Mouse (Mus musculus) thymus, adult 2 months (tissue): ENCODE results near the gene Nos1ap. TPM values are rescaled to one million over a fixed set of nuclear protein-coding genes. Genes with fewer than 3 reads are reported as not detected.

Experiments used
- DNase-seq: peaks from one replicate; pipeline ENCODE4 v3.0.0; 2021
- H3K27ac ChIP-seq: fragments of 200-500 bp; 2 replicates; pipeline ENCODE4 v1.5.1; 2012; ENCODE audit warnings: low read length, control low read depth; ENCODE audit not compliant: control insufficient read depth, insufficient read depth
- H3K27me3 ChIP-seq: fragments of 200-500 bp; 2 replicates; pipeline ENCODE4 v1.6.1; 2012; ENCODE audit warnings: mild to moderate bottlenecking, low read length, moderate library complexity, mixed read lengths; ENCODE audit not compliant: control insufficient read depth, insufficient read depth
- H3K36me3 ChIP-seq: fragments of 200-500 bp; 2 replicates; pipeline ENCODE4 v1.6.1; 2012; ENCODE audit warnings: mild to moderate bottlenecking, low read length, moderate library complexity; ENCODE audit not compliant: control insufficient read depth, insufficient read depth
- H3K4me1 ChIP-seq: fragments of 200-500 bp; replicated peaks from 2 replicates; pipeline ENCODE4 v1.6.1; 2012; ENCODE audit warnings: low read length; ENCODE audit not compliant: control insufficient read depth, insufficient read depth
- H3K4me3 ChIP-seq: fragments of 200-500 bp; 2 replicates; pipeline ENCODE4 v1.5.1; 2012; ENCODE audit warnings: mild to moderate bottlenecking, low read length, control low read depth, moderate library complexity; ENCODE audit not compliant: control insufficient read depth, insufficient read depth
- CTCF ChIP-seq: fragments of 200-500 bp; IDR thresholded peaks from 2 replicates; pipeline ENCODE4 v1.5.1; 2012; ENCODE audit warnings: mild to moderate bottlenecking, control low read depth, low read length, moderate library complexity, borderline replicate concordance; ENCODE audit not compliant: control insufficient read depth, poor library complexity, insufficient read depth; ENCODE audit errors: extremely low read depth
- POLR2A ChIP-seq: fragments of 200-500 bp; IDR thresholded peaks from 2 replicates; pipeline ENCODE4 v1.6.1; 2012; ENCODE audit warnings: mild to moderate bottlenecking, low read length, control low read depth, moderate library complexity; ENCODE audit not compliant: control insufficient read depth, poor library complexity, insufficient read depth; ENCODE audit errors: extremely low read depth
- WGBS: fragments of 180-500 bp; shearing (Covaris S2); methylation state at CpG from one replicate; pipeline ENCODE4 v1.1.7; 2018; 5-methylcytosine and 5-hydroxymethylcytosine counted together
- polyA plus RNA-seq: library from polyadenylated mRNA; depleted of rRNA; stranded (reverse); fragments of >200 nt; gene quantifications from 2 replicates; pipeline ENCODE4 v1.2.3, GENCODE M21; 2012

Gene Nos1ap
- polyA plus RNA-seq, 1 experiment, result 3.3 TPM

DNA sequence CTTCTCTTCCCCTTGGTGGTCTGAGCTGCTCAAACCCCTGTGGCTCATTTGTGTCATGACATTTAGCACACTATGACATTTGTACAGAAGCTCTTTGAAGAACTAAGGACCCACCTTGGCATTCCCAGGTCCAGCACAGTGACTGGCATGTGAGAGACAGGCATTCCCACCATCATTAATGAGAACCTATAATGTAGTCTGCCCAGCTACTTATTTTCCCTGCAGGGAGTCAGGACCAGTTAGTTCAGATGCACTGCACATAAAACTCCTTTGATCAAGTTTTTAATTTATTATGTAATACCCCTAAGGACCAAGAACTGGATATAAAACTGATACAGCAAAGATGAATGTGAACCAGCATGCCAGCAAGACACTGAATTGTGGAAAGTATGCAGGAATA is 238.6 kb downstream of the Nos1ap start:
- Histone ChIP-seq H3K27me3 (no peaks in the 10 kb centered on the region), H3K4me1 (no peaks in the 10 kb centered on the region), H3K4me3 (no peak overlapping the region), H3K36me3 (no peaks in the 10 kb centered on the region), H3K27ac (no peak overlapping the region)
- DNase-seq, result no peak
- TF ChIP-seq POLR2A (no peak), CTCF (no peak)

DNA sequence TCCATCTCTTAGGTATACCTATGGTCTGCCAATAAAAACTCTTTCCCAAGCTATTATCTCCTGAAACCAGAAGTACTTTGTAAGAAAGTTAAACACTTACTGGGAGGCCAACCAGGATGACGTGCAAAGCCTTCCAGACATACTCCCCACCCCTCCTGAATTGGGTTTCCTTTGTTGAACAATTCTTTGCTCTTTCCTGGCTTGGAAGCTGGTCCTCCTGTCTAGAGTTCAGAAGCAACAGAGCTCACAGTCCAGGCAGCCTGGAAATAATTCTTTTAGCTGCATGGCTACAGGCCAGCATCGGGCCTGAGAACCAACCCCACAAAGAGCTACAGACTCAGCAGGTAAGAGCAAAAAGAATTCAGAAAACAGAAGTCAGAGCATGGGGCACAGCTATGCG is 243.4 kb downstream of the Nos1ap start:
- TF ChIP-seq POLR2A, result no peak
- TF ChIP-seq CTCF, result no peak
- Histone ChIP-seq H3K4me3 (no peak overlapping the region), H3K27ac (no peak overlapping the region), H3K36me3 (no peaks in the 10 kb centered on the region), H3K27me3 (no peaks in the 10 kb centered on the region), H3K4me1 (no peaks in the 10 kb centered on the region)
- 91% methylated on average over 3 of the region's 3 CpGs for WGBS
- no peak for DNase-seq

- no peaks in the 10 kb centered on the region for H3K27me3 ChIP-seq
- H3K4me3 ChIP-seq, result no peak overlapping the region
Measured at GRCm38 (mm10) chr1:170343906-170344305, 245.8 kb downstream of the Nos1ap start.

DNA sequence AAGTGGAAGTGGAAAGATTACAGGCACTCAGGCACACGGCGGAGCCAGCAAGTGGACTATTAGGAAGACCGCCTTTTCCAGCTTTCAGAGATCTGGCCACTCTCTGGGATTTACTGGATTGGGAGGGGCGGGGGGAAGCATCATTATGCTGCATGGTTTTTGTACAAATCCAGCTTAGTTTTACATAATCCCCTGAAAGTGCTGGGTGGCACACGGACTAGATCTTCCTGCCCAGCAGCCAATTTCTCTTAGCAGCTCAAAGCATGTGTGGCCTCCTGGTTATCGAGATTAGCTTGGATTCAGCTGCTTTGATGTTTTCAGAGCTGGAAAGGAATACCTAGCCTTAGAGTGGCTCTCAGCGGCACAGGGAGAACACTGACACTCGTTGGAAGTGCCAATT is 246.6 kb downstream of the Nos1ap start:
- H3K27me3 ChIP-seq, result no peaks in the 10 kb centered on the region
- 95% methylated on average over 8 of the region's 8 CpGs for WGBS
- no peaks in the 10 kb centered on the region for H3K36me3 ChIP-seq
- no peak overlapping the region for H3K4me3 ChIP-seq
- H3K4me1 ChIP-seq, result no peaks in the 10 kb centered on the region
- TF ChIP-seq POLR2A (no peak), CTCF (no peak)
- no peak for DNase-seq
- H3K27ac ChIP-seq, result no peak overlapping the region

More at GRCm38 (mm10) chr1:170343906-170344305, 245.8 kb downstream of the Nos1ap start:
- DNase-seq, result no peak
- TF ChIP-seq POLR2A (no peak), CTCF (no peak)
- no peak overlapping the region for H3K27ac ChIP-seq
- no peaks in the 10 kb centered on the region for H3K36me3 ChIP-seq
- WGBS, result 98% methylated on average over 4 of the region's 4 CpGs
- H3K4me1 ChIP-seq, result no peaks in the 10 kb centered on the region

GRCm38 (mm10) chr1:170339943-170340342 is 249.7 kb downstream of the Nos1ap start:
- H3K4me3 ChIP-seq, result no peak overlapping the region
- no peaks in the 10 kb centered on the region for H3K27me3 ChIP-seq
- H3K36me3 ChIP-seq, result no peaks in the 10 kb centered on the region
- H3K27ac ChIP-seq, result no peak overlapping the region
- no peaks in the 10 kb centered on the region for H3K4me1 ChIP-seq
- 58% methylated on average over 3 of the region's 3 CpGs for WGBS
- no peak for DNase-seq
- TF ChIP-seq POLR2A, result no peak
- TF ChIP-seq CTCF, result no peak

DNA sequence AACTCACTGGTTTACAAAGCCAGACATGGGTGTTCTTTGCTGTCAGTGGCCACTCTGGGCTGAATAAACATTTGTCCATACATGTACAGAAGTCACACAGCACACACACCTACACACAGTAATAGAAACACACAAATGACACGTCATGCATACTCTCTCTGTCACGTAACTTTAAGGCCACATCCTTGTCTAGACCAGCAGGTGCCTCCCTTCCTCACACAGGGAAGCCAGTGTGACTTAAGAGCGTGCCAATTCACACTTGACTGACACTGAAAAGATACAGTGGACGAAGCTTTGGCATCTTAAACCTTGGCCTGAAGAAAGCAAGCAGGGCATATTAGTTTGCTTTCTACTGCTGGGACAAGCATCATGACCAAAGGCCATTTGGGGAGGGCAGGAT is 256.9 kb downstream of the Nos1ap start:
- no peak overlapping the region for H3K27ac ChIP-seq
- no peak for DNase-seq
- H3K36me3 ChIP-seq, result no peaks in the 10 kb centered on the region
- no peaks in the 10 kb centered on the region for H3K4me1 ChIP-seq
- H3K27me3 ChIP-seq, result no peaks in the 10 kb centered on the region
- TF ChIP-seq POLR2A, result no peak
- 90% methylated on average over 4 of the region's 4 CpGs for WGBS
- no peak overlapping the region for H3K4me3 ChIP-seq

DNA sequence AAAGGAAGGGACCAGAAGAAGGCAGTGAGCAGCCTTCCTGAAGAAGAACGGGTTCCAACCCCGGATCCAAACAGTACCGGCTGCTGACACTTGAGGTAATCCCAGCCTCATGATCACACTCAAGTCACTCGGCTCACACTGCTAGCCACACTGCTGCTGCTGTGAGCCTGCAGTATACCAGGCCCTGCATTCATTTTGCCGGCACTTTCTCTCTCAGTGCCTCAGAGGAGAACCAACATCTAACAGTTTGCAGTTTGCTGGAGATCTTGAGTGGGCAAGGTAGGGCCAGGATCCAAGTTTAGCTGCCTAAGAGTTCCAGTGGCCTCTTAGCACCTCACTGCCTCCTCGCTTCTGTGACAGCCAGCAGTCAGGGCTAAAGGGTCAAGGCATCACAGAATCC is 257.7 kb downstream of the Nos1ap start:
- H3K4me1 ChIP-seq, result no peaks in the 10 kb centered on the region
- TF ChIP-seq CTCF (no peak), POLR2A (no peak)
- 90% methylated on average over 6 of the region's 6 CpGs for WGBS
- H3K27ac ChIP-seq, result no peak overlapping the region
- DNase-seq, result no peak
- no peaks in the 10 kb centered on the region for H3K27me3 ChIP-seq
- H3K4me3 ChIP-seq, result no peak overlapping the region
- H3K36me3 ChIP-seq, result no peaks in the 10 kb centered on the region
